Mouse (Mus musculus) olfactory bulb, adult 2 months (tissue): ENCODE data around the gene Dennd5a.

Source experiments
- CTCF ChIP-seq: fragments of 200-500 bp; IDR thresholded peaks from 2 replicates; pipeline ENCODE4 v1.5.1; 2012; ENCODE audit warnings: low read depth, mild to moderate bottlenecking, low read length, moderate library complexity; ENCODE audit not compliant: insufficient read depth
- POLR2A ChIP-seq: fragments of 200-500 bp; IDR thresholded peaks from 2 replicates; pipeline ENCODE4 v1.6.1; 2012; ENCODE audit warnings: mild to moderate bottlenecking, low read depth, low read length, moderate library complexity; ENCODE audit not compliant: insufficient read depth

GRCm38 (mm10) chr7:110009084-110009483 lies 48.8 kb upstream of the Dennd5a start:
- TF ChIP-seq POLR2A (no peak), CTCF (no peak)
